Mouse (Mus musculus) WW6 (cell line): ENCODE results near the gene Traf7.

Experiments used
- DNase-seq: peaks from one replicate; pipeline ENCODE4 v3.0.0-alpha.2; 2013; ENCODE audit warnings: low read depth, low spot score

The Traf7 gene

DNA sequence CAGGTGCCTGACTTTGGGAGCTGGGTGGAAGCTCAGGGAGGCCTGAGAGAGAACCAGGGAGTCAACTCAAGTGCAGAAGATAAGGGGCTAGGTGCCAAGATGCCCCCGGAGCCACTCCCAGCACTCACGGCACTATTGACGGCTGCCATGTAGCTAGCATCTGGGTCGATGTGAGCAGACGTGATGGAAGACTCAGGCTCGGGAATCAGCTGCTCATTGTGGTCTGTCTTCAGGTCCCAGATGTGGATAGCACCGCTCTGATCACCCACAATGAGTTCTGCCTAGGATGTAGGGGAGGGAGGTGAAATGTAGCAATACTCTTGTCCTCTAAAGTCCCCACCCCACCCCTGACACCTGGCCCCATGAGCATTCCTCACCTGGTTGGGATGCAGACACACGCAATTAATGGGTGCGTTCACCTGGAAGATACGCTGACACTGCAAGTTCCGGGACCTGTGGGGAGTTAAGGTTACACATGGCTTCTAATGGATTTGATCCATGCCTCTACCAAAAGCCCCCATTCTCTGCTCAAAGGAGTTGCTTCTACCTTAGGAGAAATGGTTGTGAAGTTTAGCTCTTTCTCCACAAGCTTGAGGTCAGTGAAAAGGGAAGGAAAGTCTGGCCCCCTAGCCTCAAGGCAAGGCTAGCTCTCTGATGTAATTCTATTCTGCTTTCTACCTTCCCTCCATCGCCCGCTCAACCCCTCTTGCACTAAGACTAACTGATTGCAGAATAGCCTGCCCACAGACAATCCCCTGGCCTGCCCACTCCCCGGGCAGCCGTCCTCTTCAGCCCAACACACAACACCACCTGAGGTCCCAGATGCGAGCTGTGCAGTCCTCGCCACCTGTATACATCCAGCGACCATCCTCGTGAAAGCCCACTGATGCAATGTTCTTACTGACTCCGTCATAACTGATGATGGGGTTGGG, 50.4 kb downstream of the Traf7 start:
- no peak for DNase-seq

DNA sequence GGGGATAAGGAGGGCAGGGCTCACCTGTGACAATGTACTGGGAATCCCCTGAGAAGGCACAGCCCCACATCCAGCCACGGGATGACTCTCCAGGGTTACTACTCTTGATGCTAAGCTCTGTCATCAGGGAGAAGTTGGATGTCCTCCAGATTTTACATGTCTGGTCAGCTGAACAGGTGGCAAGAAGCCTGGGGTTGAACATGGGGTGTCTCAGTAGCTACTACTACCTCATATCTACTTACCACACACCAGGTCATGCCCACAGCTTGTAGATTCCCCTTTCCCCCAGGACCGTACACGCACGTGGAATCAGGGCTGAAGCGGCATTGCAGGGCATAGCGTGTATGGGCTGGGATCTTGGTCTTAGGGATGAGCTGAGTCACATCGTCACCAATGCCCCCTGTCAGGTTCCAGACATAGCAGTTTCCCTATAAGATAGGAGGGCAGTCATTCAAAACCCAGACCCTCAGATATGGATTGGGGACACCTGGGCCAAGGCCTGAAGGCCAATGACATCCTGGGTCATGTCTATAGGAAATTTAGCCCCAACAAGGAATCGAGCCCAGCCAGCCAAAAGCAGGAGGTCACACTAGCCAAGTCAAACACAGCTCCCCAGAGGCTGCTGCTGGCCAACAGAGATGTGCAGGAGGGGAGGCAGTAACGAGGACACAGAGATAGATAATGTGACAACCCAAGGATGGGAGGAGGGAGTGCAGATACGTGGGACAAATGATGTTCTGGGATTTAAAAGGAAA, 51.5 kb downstream of the Traf7 start:
- DNase-seq, result no peak

- no peak for DNase-seq
Observed at GRCm38 (mm10) chr17:24475586-24475985, 52.2 kb downstream of the Traf7 start.

GRCm38 (mm10) chr17:24474557-24474956, 53.2 kb downstream of the Traf7 start:
- DNase-seq, result no peak

DNA sequence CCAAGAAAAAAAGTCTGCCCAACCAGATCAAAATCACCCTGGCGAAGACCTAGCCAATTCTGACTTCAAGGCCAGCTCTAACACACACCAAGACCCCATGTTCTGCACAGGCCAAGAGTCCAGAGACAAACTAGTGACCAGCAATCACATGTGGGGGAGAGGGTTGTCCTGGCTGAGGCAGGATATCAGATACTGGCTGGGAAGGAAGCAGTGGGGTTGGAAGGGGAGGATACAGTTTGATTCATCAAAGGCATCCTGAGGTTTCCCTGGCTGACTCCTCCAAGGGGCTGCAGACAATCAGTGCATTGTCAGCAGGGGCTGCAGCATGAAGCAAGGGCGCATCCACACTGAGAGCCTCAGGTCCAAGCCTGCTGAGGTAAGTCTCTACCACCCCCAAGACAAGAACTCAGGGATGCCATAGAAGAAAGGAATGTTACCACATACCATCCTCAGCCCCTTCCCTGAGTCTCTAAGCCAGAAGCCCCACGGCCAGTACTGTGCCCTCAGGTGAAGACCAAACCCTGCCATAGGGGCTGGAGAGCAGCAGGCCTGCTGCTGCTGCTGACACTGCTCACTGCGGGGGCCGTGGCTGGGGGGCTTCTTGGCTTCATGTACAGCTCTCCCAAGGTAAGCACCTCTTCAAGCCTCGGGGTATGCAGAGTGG, 54.0 kb downstream of the Traf7 start, which contains the start of gene Bricd5:
TSS of gene Bricd5 (plus strand) at position 273 of the 664 bp plus-strand sequence.
- no peak for DNase-seq

DNA sequence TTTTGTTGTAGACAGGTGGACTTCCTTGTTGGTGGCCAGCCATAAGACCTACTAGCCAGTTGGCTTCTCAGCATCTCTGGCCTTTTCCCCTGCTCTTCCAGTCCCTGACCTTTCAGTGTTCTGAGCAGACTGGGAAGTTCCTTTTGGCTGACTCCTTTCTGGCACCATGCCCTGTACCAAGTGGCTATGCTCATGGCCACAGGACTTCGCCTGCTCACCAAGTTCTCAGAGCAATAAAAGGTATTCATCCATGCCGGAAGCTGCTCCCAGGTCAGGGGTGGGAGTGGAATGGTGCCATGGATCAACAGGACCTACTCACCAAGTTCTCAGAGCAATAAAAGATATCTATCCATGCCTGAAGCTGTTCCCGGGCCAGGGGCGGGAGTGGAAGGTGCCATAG, 55.2 kb downstream of the Traf7 start:
- DNase-seq, result no peak

GRCm38 (mm10) chr17:24470701-24471527, 56.8 kb downstream of the Traf7 start:
- no peak for DNase-seq

DNA sequence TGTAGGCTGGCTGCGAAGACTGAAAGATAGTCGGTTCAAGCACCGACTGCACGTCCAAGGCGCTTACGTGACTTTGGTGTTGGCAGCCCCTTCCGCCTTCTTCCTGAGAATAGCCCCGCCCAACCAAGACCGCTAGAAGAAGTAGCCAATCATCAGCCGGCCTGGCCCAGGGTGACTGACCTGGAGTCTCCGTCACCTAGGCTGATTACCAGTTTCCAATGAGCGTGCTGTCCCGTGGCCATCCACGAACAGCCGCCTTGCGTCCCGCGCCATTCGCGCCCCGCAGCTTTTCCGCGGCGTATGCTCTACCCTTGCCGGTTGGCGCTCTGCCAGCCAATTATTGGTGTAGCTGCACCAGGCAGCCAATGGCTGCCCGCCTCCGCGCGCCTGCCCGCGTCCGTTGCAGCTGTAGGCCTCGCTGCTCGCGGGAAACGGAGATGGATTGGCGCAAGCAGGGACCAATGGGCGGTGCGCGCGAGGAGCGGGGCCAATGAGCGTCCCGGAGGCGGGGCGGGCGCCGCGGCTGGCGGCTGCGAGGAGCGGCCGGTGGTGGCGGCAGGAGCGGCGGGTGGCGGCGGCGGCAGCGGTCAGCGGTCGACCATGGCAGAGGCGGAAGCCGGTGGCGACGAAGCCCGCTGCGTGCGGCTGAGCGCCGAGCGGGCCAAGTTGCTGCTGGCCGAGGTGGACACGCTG, 57.7 kb downstream of the Traf7 start, which contains the start of the genes E4f1 and Pgp:
TSS of gene E4f1 (minus strand) at position 404 of the 693 bp plus-strand sequence.
TSS of gene Pgp (plus strand) at position 483 of the 693 bp plus-strand sequence.
- peak; percentile 95 for DNase-seq

DNA sequence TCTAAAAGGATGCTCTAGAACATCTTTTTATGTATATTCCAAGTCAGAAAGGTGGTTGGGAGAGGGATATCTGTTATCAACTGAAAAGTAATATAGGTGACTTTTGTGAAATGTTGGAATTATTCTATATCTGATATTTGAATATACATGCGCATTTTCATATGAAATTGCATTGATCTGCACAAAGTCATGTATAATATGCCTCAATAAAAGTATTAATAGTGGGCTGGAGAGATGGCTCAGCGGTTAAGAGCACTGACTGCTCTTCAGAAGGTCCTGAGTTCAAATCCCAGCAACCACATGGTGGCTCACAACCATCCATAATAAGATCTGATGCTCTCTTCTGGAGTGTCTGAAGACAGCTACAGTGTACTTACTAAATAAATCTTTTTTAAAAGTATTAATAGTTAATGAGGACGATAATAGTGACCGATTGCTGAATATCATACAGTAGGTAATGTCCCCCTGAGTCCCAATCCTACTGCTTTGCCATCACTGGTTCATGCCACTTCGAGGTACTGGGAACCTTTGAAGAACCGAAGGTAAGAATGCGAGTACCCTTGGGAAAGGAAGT, 58.3 kb downstream of the Traf7 start:
- DNase-seq, result no peak

- DNase-seq, result no peak
Observed at GRCm38 (mm10) chr17:24468636-24469246, 59.0 kb downstream of the Traf7 start.

GRCm38 (mm10) chr17:24463374-24464133, 64.2 kb downstream of the Traf7 start:
- no peak for DNase-seq

GRCm38 (mm10) chr17:24462932-24463331, 64.8 kb downstream of the Traf7 start:
- no peak for DNase-seq

DNA sequence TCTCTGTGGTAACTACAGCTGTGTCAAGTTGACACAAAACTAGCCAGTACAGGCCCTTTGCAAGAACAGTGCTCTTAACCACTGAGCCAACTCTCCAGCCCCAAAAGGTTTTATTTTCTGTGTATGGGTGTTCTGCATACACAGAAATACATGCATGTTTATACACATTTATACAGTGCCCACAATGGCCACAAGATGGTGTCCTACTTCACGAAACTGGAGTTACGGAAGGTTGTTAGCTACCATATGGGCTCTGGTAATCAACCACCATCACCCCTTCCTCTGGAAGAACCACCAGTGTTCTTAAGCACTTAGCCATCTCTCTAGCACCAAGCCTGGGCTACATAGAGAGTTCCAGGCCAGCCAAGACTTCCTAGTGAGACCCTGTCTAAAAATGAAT, 66.2 kb downstream of the Traf7 start:
- no peak for DNase-seq
